9 mouse cellular contexts compared by ENCODE assay signal in genomic region chr11:100646265-100646664, GRCm38 (mm10). TPM values are rescaled to one million over a fixed set of nuclear protein-coding genes. Genes with fewer than 3 reads are reported as not detected.
DNase-seq lines count a peak whose midpoint lies in the region; ATAC-seq and TF ChIP-seq lines count a peak whose summit lies in the region.
"Had no signal": no experiment of that assay in that cellular context is flagged by ENCODE, and none has a peak within 500 bp of the region (broad histone marks: within the 10 kb centered on the region; RNA-seq: fewer than 3 reads in every experiment).

No protein-coding gene starts in this region.

- DNase-seq in hindbrain, embryonic 10.5 days (ENCODE audit: low spot score): peak; percentile 59
- peak; percentile 65 for DNase-seq in NIH3T3 (ENCODE audit: low read depth)
- peak; percentile 30 to 44 for DNase-seq in natural killer cell, adult 2 months (ENCODE audit: low spot score in 2 of 2)
- no peak for DNase-seq in layer of hippocampus, adult 11-12 months (ENCODE audit: low spot score)
- DNase-seq in urinary bladder, postnatal 4 days (ENCODE audit: low spot score in 2 of 2): no peak

- H3K27me3 ChIP-seq in hindbrain, embryonic 10.5 days (ENCODE audit: insufficient read depth, poor library complexity, severe bottlenecking): peaks cover 46% of the 10 kb centered on the region
- peaks cover 14% of the 10 kb centered on the region for H3K27me3 ChIP-seq in hindbrain, embryonic 16.5 days (replicated peaks; ENCODE audit: control insufficient read depth, insufficient read depth, low read length)
- peaks cover 39% of the 10 kb centered on the region for H3K27me3 ChIP-seq in C2C12 (ENCODE audit: control insufficient read depth, insufficient read depth, insufficient read length)

- no peak overlapping the region for H3K4me3 ChIP-seq in hindbrain, embryonic 10.5 days
- H3K4me3 ChIP-seq in hindbrain, embryonic 16.5 days (ENCODE audit: low read length): no peak overlapping the region
- no peak overlapping the region for H3K4me3 ChIP-seq in C2C12 (ENCODE audit: insufficient read depth, poor library complexity, severe bottlenecking)
- H3K4me3 ChIP-seq: embryonic facial prominence, embryonic 15.5 days had no signal

- no peaks in the 10 kb centered on the region for H3K36me3 ChIP-seq in hindbrain, embryonic 10.5 days
- H3K36me3 ChIP-seq in hindbrain, embryonic 16.5 days (ENCODE audit: control insufficient read depth, insufficient read depth, low read length): no peaks in the 10 kb centered on the region
- no peaks in the 10 kb centered on the region for H3K36me3 ChIP-seq in C2C12 (ENCODE audit: control insufficient read depth, insufficient read depth)
- H3K36me3 ChIP-seq: embryonic facial prominence, embryonic 15.5 days had no signal

- H3K4me1 ChIP-seq in hindbrain, embryonic 10.5 days (replicated peaks): 0 out of 2 replicates have a peak, but pooled peaks cover 8% of the 10 kb centered on the region
- H3K4me1 ChIP-seq in hindbrain, embryonic 16.5 days (ENCODE audit: control insufficient read depth, insufficient read depth, low read depth, low read length): no peaks in the 10 kb centered on the region

- H3K9me3 ChIP-seq in hindbrain, embryonic 10.5 days: no peaks in the 10 kb centered on the region
- H3K9me3 ChIP-seq in hindbrain, embryonic 16.5 days (ENCODE audit: control insufficient read depth, low read length): no peaks in the 10 kb centered on the region
- H3K9me3 ChIP-seq: embryonic facial prominence, embryonic 15.5 days had no signal

- no peaks in the 10 kb centered on the region for H3K79me2 ChIP-seq in C2C12 (ENCODE audit: control insufficient read depth, insufficient read depth)

- no peak overlapping the region for H3K27ac ChIP-seq in hindbrain, embryonic 10.5 days
- no peak overlapping the region for H3K27ac ChIP-seq in hindbrain, embryonic 16.5 days (ENCODE audit: low read depth, low read length)
- H3K27ac ChIP-seq: embryonic facial prominence, embryonic 15.5 days had no signal

- no peak overlapping the region for H3K9ac ChIP-seq in hindbrain, embryonic 16.5 days (ENCODE audit: low read depth, low read length)
- H3K9ac ChIP-seq: embryonic facial prominence, embryonic 15.5 days had no signal

- WGBS in hindbrain, embryonic 10.5 days: 21% methylated on average over 1 of the region's 1 CpGs
- 14% methylated on average over 1 of the region's 1 CpGs for WGBS in hindbrain, embryonic 16.5 days

- TF ChIP-seq CTCF in C2C12 (IDR thresholded peaks at IDR 0.05; ENCODE audit: control insufficient read depth, insufficient read depth, insufficient read length): peak; percentile 84

- H3ac ChIP-seq in C2C12 (ENCODE audit: control insufficient read depth, insufficient read length, low read depth): no peak overlapping the region

- H3K79me3 ChIP-seq in C2C12 (ENCODE audit: low read depth): no peaks in the 10 kb centered on the region

- ATAC-seq in hindbrain, embryonic 16.5 days: no peak
- peak; percentile 69 to 71 for ATAC-seq in hematopoietic stem cell, adult 5-6 weeks (replicated peaks in 1 of 2; ENCODE audit: insufficient read depth in 1 of 2, low FRiP score in 2 of 2, low TSS enrichment in 1 of 2, low read depth in 1 of 2, poor library complexity in 2 of 2, severe bottlenecking in 2 of 2)

- no peak overlapping the region for H3K4me2 ChIP-seq in hindbrain, embryonic 16.5 days (ENCODE audit: low read length)
- H3K4me2 ChIP-seq: embryonic facial prominence, embryonic 15.5 days had no signal

TF ChIP-seq in C2C12, 6 proteins besides CTCF, POLR2A, EP300 and RAD21:
- no peak for TF ChIP-seq USF1 (IDR thresholded peaks at IDR 0.05; ENCODE audit: low read depth)

RNA-seq across cellular contexts. Expression of gene Dnajc7, which starts 26.3 kb away (rescaled TPM):
- polyA plus RNA-seq in hindbrain, embryonic 10.5 days (2016; fragmentation: Nextera tagmentation; extraction: Ambion mirVana): 219 and 260 TPM in 2 replicates
- 290 and 293 TPM in 2 replicates for polyA plus RNA-seq in hindbrain, embryonic 16.5 days (2015; fragmentation: Nextera tagmentation; extraction: Ambion mirVana)
- 89.7 TPM for polyA plus RNA-seq in C2C12 (2012; fragmentation: generic; extraction: Trizol)
- total RNA-seq in hematopoietic stem cell, adult 5-6 weeks (2017): 129 and 135 TPM in 2 replicates

RNA-seq across cellular contexts. Expression of gene Nkiras2, which starts 27.2 kb away (rescaled TPM):
- polyA plus RNA-seq in hindbrain, embryonic 10.5 days (2016; fragmentation: Nextera tagmentation; extraction: Ambion mirVana): 95.9 and 119 TPM in 2 replicates
- 99.1 and 103 TPM in 2 replicates for polyA plus RNA-seq in hindbrain, embryonic 16.5 days (2015; fragmentation: Nextera tagmentation; extraction: Ambion mirVana)
- 36.1 TPM for polyA plus RNA-seq in C2C12 (2012; fragmentation: generic; extraction: Trizol)
- 6.9 and 10.7 TPM in 2 replicates for total RNA-seq in hematopoietic stem cell, adult 5-6 weeks (2017)

RNA-seq across cellular contexts. Expression of gene Zfp385c, which starts 46.0 kb away (rescaled TPM):
- polyA plus RNA-seq in hindbrain, embryonic 10.5 days (2016; fragmentation: Nextera tagmentation; extraction: Ambion mirVana): 0.26 and 0.68 TPM in 2 replicates
- 2.0 and 2.3 TPM in 2 replicates for polyA plus RNA-seq in hindbrain, embryonic 16.5 days (2015; fragmentation: Nextera tagmentation; extraction: Ambion mirVana)
- polyA plus RNA-seq in C2C12 (2012; fragmentation: generic; extraction: Trizol): not detected
- 0.20 TPM in 1 of 2 replicates, not detected in the other for total RNA-seq in hematopoietic stem cell, adult 5-6 weeks (2017)

RNA-seq across cellular contexts. Expression of gene Dhx58, which starts 57.8 kb away (rescaled TPM):
- 1.9 and 2.9 TPM in 2 replicates for polyA plus RNA-seq in hindbrain, embryonic 10.5 days (2016; fragmentation: Nextera tagmentation; extraction: Ambion mirVana)
- 2.5 and 2.6 TPM in 2 replicates for polyA plus RNA-seq in hindbrain, embryonic 16.5 days (2015; fragmentation: Nextera tagmentation; extraction: Ambion mirVana)
- polyA plus RNA-seq in C2C12 (2012; fragmentation: generic; extraction: Trizol): 0.64 TPM
- 31.1 and 33.1 TPM in 2 replicates for total RNA-seq in hematopoietic stem cell, adult 5-6 weeks (2017)

Comparison
In these comparisons a context has a peak if more than half of its experiments do, and no peak if none do; other contexts are left out.
1. DNase-seq: peak in hindbrain, embryonic 10.5 days (single experiment), NIH3T3 (single experiment) and natural killer cell, adult 2 months (2 of 2); none in layer of hippocampus, adult 11-12 months (single experiment) and urinary bladder, postnatal 4 days (0 of 2).